In the genomic region with DNA sequence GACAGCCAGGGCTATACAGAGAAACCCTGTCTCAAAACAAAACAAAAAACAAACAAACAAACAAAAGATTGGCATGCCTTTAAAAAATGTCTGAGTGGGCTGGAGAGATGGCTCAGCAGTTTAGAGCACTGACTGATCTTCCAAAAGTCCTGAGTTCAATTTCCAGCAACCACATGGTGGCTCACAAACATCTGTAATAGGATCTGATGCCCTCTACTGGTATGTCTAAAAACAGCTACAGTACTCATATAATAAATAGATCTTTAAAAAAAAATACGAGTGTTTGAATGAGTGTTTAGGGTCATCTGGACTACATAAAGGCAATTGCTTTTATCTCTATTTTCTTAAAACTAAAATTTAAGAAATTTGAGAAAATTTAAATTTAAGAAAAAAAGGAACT, we compare ENCODE assay signal across 15 mouse cellular contexts. TPM values are rescaled to one million over a fixed set of nuclear protein-coding genes. Genes with fewer than 3 reads are reported as not detected.
DNase-seq lines count a peak whose midpoint lies in the region; ATAC-seq and TF ChIP-seq lines count a peak whose summit lies in the region.
"Had no signal": no experiment of that assay in that cellular context is flagged by ENCODE, and none has a peak within 500 bp of the region (broad histone marks: within the 10 kb centered on the region; RNA-seq: fewer than 3 reads in every experiment).

No protein-coding gene starts in this region.

- H3K4me2 ChIP-seq in forebrain, postnatal 0 days (ENCODE audit: low read depth): no peak overlapping the region
- no peak overlapping the region for H3K4me2 ChIP-seq in forebrain, embryonic 13.5 days
- no peak overlapping the region for H3K4me2 ChIP-seq in liver, postnatal 0 days (ENCODE audit: low read depth, low read length)
- H3K4me2 ChIP-seq in liver, embryonic 11.5 days: no peak overlapping the region
- H3K4me2 ChIP-seq: embryonic facial prominence, embryonic 12.5 days; forebrain, embryonic 15.5 days; heart, embryonic 15.5 days had no signal

- H3K4me3 ChIP-seq in forebrain, postnatal 0 days (ENCODE audit: low read depth, low read length): no peak overlapping the region
- no peak overlapping the region for H3K4me3 ChIP-seq in forebrain, embryonic 13.5 days
- H3K4me3 ChIP-seq in liver, postnatal 0 days (ENCODE audit: low read depth, low read length): no peak overlapping the region
- H3K4me3 ChIP-seq in liver, embryonic 11.5 days (ENCODE audit: low read depth, low read length): no peak overlapping the region
- H3K4me3 ChIP-seq in E14TG2a.4 (replicated peaks; ENCODE audit: low read length): no peak overlapping the region
- no peak overlapping the region for H3K4me3 ChIP-seq in hindbrain, embryonic 10.5 days
- H3K4me3 ChIP-seq: embryonic facial prominence, embryonic 12.5 days; forebrain, embryonic 15.5 days; heart, embryonic 15.5 days had no signal

- no peak for TF ChIP-seq EP300 in liver, postnatal 0 days (IDR thresholded peaks at IDR 0.05; ENCODE audit: low read depth)

- H3K36me3 ChIP-seq in forebrain, postnatal 0 days (ENCODE audit: insufficient read depth): peaks cover 24% of the 10 kb centered on the region
- peaks cover 50% of the 10 kb centered on the region for H3K36me3 ChIP-seq in forebrain, embryonic 13.5 days (ENCODE audit: poor library complexity, severe bottlenecking)
- peaks cover 55% of the 10 kb centered on the region for H3K36me3 ChIP-seq in liver, postnatal 0 days (replicated peaks; ENCODE audit: insufficient read depth, low read length)
- H3K36me3 ChIP-seq in liver, embryonic 11.5 days (ENCODE audit: control insufficient read depth, insufficient read depth, low read length): peaks cover 24% of the 10 kb centered on the region
- peaks cover 75% of the 10 kb centered on the region for H3K36me3 ChIP-seq in E14TG2a.4 (ENCODE audit: insufficient read depth, low read length)
- H3K36me3 ChIP-seq in hindbrain, embryonic 10.5 days: peaks cover 71% of the 10 kb centered on the region

- 60% methylated on average over 1 of the region's 1 CpGs for WGBS in forebrain, postnatal 0 days
- 61% methylated on average over 1 of the region's 1 CpGs for WGBS in forebrain, embryonic 13.5 days
- WGBS in liver, postnatal 0 days (ENCODE audit: insufficient replicate concordance): 57% methylated on average over 1 of the region's 1 CpGs
- WGBS in liver, embryonic 11.5 days: 61% methylated on average over 1 of the region's 1 CpGs
- 87% methylated on average over 1 of the region's 1 CpGs for WGBS in hindbrain, embryonic 10.5 days

- no peak overlapping the region for H3K9ac ChIP-seq in forebrain, postnatal 0 days
- H3K9ac ChIP-seq in forebrain, embryonic 13.5 days: no peak overlapping the region
- no peak overlapping the region for H3K9ac ChIP-seq in liver, postnatal 0 days (replicated peaks)
- no peak overlapping the region for H3K9ac ChIP-seq in liver, embryonic 11.5 days (ENCODE audit: low read depth, low read length)
- H3K9ac ChIP-seq: embryonic facial prominence, embryonic 12.5 days; forebrain, embryonic 15.5 days; heart, embryonic 15.5 days had no signal

- H3K27me3 ChIP-seq in forebrain, postnatal 0 days (ENCODE audit: insufficient read depth, low read length): no peaks in the 10 kb centered on the region
- H3K27me3 ChIP-seq in forebrain, embryonic 13.5 days: no peaks in the 10 kb centered on the region
- H3K27me3 ChIP-seq in liver, postnatal 0 days (ENCODE audit: insufficient read depth, low read length): no peaks in the 10 kb centered on the region
- H3K27me3 ChIP-seq in liver, embryonic 11.5 days (replicated peaks; ENCODE audit: control insufficient read depth, insufficient read depth, low read length): no peaks in the 10 kb centered on the region
- H3K27me3 ChIP-seq in E14TG2a.4 (ENCODE audit: insufficient read depth, low read length): no peaks in the 10 kb centered on the region
- H3K27me3 ChIP-seq in hindbrain, embryonic 10.5 days (ENCODE audit: insufficient read depth, poor library complexity, severe bottlenecking): no peaks in the 10 kb centered on the region
- H3K27me3 ChIP-seq: embryonic facial prominence, embryonic 12.5 days; forebrain, embryonic 15.5 days; heart, embryonic 15.5 days had no signal

- TF ChIP-seq CTCF in forebrain, postnatal 0 days (IDR thresholded peaks at IDR 0.05; ENCODE audit: low read depth): peak; percentile 49
- peak; percentile 47 for TF ChIP-seq CTCF in liver, postnatal 0 days (IDR thresholded peaks at IDR 0.05; ENCODE audit: low read depth)
- peak; percentile 42 for TF ChIP-seq CTCF in E14TG2a.4 (conservative IDR thresholded peaks at IDR 0.05; ENCODE audit: low read length)

- no peak for ATAC-seq in forebrain, postnatal 0 days
- ATAC-seq in forebrain, embryonic 13.5 days: no peak
- no peak for ATAC-seq in liver, postnatal 0 days
- no peak for ATAC-seq in liver, embryonic 11.5 days (replicated peaks; ENCODE audit: low FRiP score)
- ATAC-seq: forebrain, embryonic 15.5 days had no signal

- no peaks in the 10 kb centered on the region for H3K9me3 ChIP-seq in forebrain, postnatal 0 days (ENCODE audit: low read length)
- H3K9me3 ChIP-seq in forebrain, embryonic 13.5 days (replicated peaks): no peaks in the 10 kb centered on the region
- H3K9me3 ChIP-seq in liver, postnatal 0 days (ENCODE audit: low read length): no peaks in the 10 kb centered on the region
- H3K9me3 ChIP-seq in liver, embryonic 11.5 days (ENCODE audit: control insufficient read depth, low read length): no peaks in the 10 kb centered on the region
- no peaks in the 10 kb centered on the region for H3K9me3 ChIP-seq in E14TG2a.4 (ENCODE audit: low read length)
- no peaks in the 10 kb centered on the region for H3K9me3 ChIP-seq in hindbrain, embryonic 10.5 days
- H3K9me3 ChIP-seq: embryonic facial prominence, embryonic 12.5 days; forebrain, embryonic 15.5 days; heart, embryonic 15.5 days had no signal

- H3K27ac ChIP-seq in forebrain, postnatal 0 days (ENCODE audit: low read depth, low read length): no peak overlapping the region
- H3K27ac ChIP-seq in forebrain, embryonic 13.5 days: no peak overlapping the region
- H3K27ac ChIP-seq in liver, postnatal 0 days (ENCODE audit: low read depth): no peak overlapping the region
- no peak overlapping the region for H3K27ac ChIP-seq in liver, embryonic 11.5 days (ENCODE audit: low read depth, low read length)
- no peak overlapping the region for H3K27ac ChIP-seq in hindbrain, embryonic 10.5 days
- H3K27ac ChIP-seq: embryonic facial prominence, embryonic 12.5 days; forebrain, embryonic 15.5 days; heart, embryonic 15.5 days had no signal

- DNase-seq in forebrain, postnatal 0 days: no peak
- DNase-seq in liver, postnatal 0 days: no peak
- DNase-seq in liver, embryonic 11.5 days (ENCODE audit: low spot score): no peak
- DNase-seq in brain, adult 2 months (ENCODE audit: low read depth, low spot score): peak; percentile 19
- DNase-seq in adrenal gland, postnatal 4 days (ENCODE audit: low spot score in 2 of 2): no peak
- no peak for DNase-seq in hindbrain, embryonic 10.5 days (ENCODE audit: low spot score)
- DNase-seq: cerebellum, adult 8-10 months; gastrocnemius, postnatal 36 days; layer of hippocampus, adult 9-11 months; lung, postnatal 36 days had no signal

- H3K4me1 ChIP-seq in forebrain, postnatal 0 days (ENCODE audit: insufficient read depth): no peaks in the 10 kb centered on the region
- H3K4me1 ChIP-seq in forebrain, embryonic 13.5 days: peaks cover 18% of the 10 kb centered on the region
- no peaks in the 10 kb centered on the region for H3K4me1 ChIP-seq in liver, postnatal 0 days (ENCODE audit: insufficient read depth)
- no peaks in the 10 kb centered on the region for H3K4me1 ChIP-seq in liver, embryonic 11.5 days (replicated peaks; ENCODE audit: control insufficient read depth, insufficient read depth, low read length)
- H3K4me1 ChIP-seq in E14TG2a.4 (replicated peaks; ENCODE audit: low read depth, low read length): peaks cover 63% of the 10 kb centered on the region
- peaks cover 13% of the 10 kb centered on the region; the same call in 1 of the 2 replicates for H3K4me1 ChIP-seq in hindbrain, embryonic 10.5 days (replicated peaks)
- H3K4me1 ChIP-seq: embryonic facial prominence, embryonic 12.5 days; heart, embryonic 15.5 days had no signal

RNA-seq across cellular contexts. Expression of a gene that starts 45.2 kb away (rescaled TPM):
- 70.9 and 79.5 TPM in 2 replicates for total RNA-seq in forebrain, postnatal 0 days (2014; rRNA removed)
- polyA plus RNA-seq in forebrain, postnatal 0 days (2015; fragmentation: Nextera tagmentation; extraction: Ambion mirVana): 158 and 179 TPM in 2 replicates
- polyA plus RNA-seq in forebrain, embryonic 13.5 days (2015; fragmentation: Nextera tagmentation; extraction: Ambion mirVana): 148 and 166 TPM in 2 replicates
- 49.1 and 54.3 TPM in 2 replicates for polyA plus RNA-seq in liver, postnatal 0 days (2015; fragmentation: Nextera tagmentation; extraction: Ambion mirVana)
- 64.4 and 74.5 TPM in 2 replicates for polyA plus RNA-seq in liver, embryonic 11.5 days (2014; fragmentation: Nextera tagmentation; extraction: Ambion mirVana)
- 100 to 1,000 TPM; 119 to 125 TPM for total RNA-seq in adrenal gland, postnatal 4 days (2021)
- 104 and 111 TPM in 2 replicates for polyA plus RNA-seq in hindbrain, embryonic 10.5 days (2016; fragmentation: Nextera tagmentation; extraction: Ambion mirVana)
